Mouse (Mus musculus): ENCODE measurements at regions not wholly inside any gene's neighbourhood (a gene's known extent, or its start where the extent isn't known, plus 50 kb on each side); places are given as distances from the start of the nearest gene placed in this dataset.

DNA sequence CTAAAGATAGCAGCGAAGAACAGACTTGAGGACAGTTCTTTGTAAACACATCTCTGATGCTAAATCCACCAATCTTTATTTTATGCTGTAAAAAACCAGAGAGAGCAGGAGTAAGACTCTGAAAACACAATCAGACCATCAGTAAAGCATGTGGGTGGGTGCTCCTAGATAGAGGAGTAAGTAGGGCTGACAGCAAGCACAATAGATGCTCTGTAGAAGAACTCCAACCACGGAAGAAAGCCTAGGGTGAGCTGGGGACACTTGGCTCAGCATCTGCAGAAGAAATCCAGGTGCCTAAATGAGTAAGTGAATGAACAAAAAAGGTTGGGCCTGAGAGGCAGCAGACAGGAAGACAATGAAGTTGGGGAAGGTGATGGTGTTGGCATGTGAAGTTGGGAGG, 88.3 kb upstream of the Plppr5 start:
- TF ChIP-seq POLR2AphosphoS2 (IDR thresholded peaks at IDR 0.05; ENCODE audit: insufficient read length, low read depth) (no peak), POLR2A (IDR thresholded peaks at IDR 0.05; ENCODE audit: insufficient read length, low read depth) (no peak), MAX (IDR thresholded peaks at IDR 0.05; ENCODE audit: low read depth) (no peak), USF1 (IDR thresholded peaks at IDR 0.05; ENCODE audit: low read depth) (no peak), REST (IDR thresholded peaks at IDR 0.05; ENCODE audit: insufficient read depth, insufficient read length) (no peak), E2F4 (IDR thresholded peaks at IDR 0.05; ENCODE audit: insufficient read depth) (no peak), SRF (IDR thresholded peaks at IDR 0.05; ENCODE audit: control insufficient read depth, insufficient read length, low read depth) (no peak), MYOD1 (IDR thresholded peaks at IDR 0.05; ENCODE audit: control insufficient read depth in 1 of 3, insufficient read length in 2 of 3, low read depth in 2 of 3) (no peak), MYOG (IDR thresholded peaks at IDR 0.05; ENCODE audit: control insufficient read depth in 1 of 3, insufficient read depth in 1 of 3, insufficient read length in 2 of 3, low read depth in 2 of 3) (no peak)

All from myocyte (in vitro differentiated cells).